Mouse (Mus musculus): Measurements from ENCODE around the gene Gemin4. TPM values are rescaled to one million over a fixed set of nuclear protein-coding genes. Genes with fewer than 3 reads are reported as not detected.

Gene Gemin4
- 26.1 and 34.0 TPM in 2 replicates for total RNA-seq (2012; rRNA removed)

DNA sequence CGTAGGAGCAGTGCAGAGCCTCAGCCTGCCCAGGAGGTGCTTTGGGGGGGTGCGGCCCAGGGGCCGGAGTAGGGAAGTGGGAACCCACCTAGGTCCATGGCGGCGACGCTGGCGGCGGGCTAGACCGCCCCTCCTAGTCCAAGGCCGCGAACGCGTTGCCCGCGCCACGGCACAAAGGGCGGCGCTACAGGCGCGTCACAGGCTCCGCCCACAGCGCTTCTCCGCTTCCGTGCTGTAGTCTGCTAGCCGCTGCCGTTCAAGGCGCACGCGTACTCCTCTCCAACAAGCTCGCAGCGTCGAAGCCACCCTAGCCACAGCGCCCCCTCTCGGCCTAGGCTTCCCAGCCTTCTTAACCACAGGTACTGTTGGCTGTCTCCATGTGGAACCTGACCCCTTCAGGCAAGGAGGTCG is at the start of gene Gemin4, which contains the start of gene Dbil5:
Gene Gemin4 (minus strand): TSS at position 275 of the 411 bp plus-strand sequence.
Gene Dbil5 (plus strand): TSS at position 219 of the 411 bp plus-strand sequence.
- H3K4me3 ChIP-seq (ENCODE audit: insufficient read depth in 1 of 2, low read depth in 1 of 2, low read length in 2 of 2, poor library complexity in 1 of 2, severe bottlenecking in 1 of 2), result peak within 1 kb of the TSS; percentile 75 to 94
- H3K9ac ChIP-seq (ENCODE audit: insufficient read depth, low read depth, low read length, poor library complexity, severe bottlenecking), result peak within 1 kb of the TSS; percentile 98
- no peak for TF ChIP-seq ZNF384 (IDR thresholded peaks at IDR 0.05; ENCODE audit: low read depth, low read length)
- peak; percentile 62; the same call in 1 of the 2 replicates for TF ChIP-seq HCFC1 (IDR thresholded peaks at IDR 0.05; ENCODE audit: borderline replicate concordance, insufficient read depth, low read length)
- DNase-seq (ENCODE audit: low read depth, low spot score), result peak; percentile 99
- in situ Hi-C loops (cut with MboI; ENCODE audit: low sequenced_read_pairs in 2 of 2, unreplicated experiment in 2 of 2), result no loop called here
- H3K4me1 ChIP-seq (ENCODE audit: control insufficient read depth in 2 of 2, insufficient read depth in 2 of 2, low read length in 2 of 2, poor library complexity in 1 of 2), result peaks cover 0 to 6% of the 10 kb centered on the region in 2 experiments; a peak in 1 of 4 replicates
- H3K27ac ChIP-seq (ENCODE audit: insufficient read depth, low read depth, low read length, poor library complexity, severe bottlenecking), result peak within 1 kb of the TSS; percentile 88
- H3K9me3 ChIP-seq (ENCODE audit: control insufficient read depth, insufficient read depth, low read depth, low read length), result no peaks in the 10 kb centered on the region
- peaks cover 26% of the 10 kb centered on the region for H3K36me3 ChIP-seq (ENCODE audit: control insufficient read depth, insufficient read depth, low read length, poor library complexity, severe bottlenecking)

DNA sequence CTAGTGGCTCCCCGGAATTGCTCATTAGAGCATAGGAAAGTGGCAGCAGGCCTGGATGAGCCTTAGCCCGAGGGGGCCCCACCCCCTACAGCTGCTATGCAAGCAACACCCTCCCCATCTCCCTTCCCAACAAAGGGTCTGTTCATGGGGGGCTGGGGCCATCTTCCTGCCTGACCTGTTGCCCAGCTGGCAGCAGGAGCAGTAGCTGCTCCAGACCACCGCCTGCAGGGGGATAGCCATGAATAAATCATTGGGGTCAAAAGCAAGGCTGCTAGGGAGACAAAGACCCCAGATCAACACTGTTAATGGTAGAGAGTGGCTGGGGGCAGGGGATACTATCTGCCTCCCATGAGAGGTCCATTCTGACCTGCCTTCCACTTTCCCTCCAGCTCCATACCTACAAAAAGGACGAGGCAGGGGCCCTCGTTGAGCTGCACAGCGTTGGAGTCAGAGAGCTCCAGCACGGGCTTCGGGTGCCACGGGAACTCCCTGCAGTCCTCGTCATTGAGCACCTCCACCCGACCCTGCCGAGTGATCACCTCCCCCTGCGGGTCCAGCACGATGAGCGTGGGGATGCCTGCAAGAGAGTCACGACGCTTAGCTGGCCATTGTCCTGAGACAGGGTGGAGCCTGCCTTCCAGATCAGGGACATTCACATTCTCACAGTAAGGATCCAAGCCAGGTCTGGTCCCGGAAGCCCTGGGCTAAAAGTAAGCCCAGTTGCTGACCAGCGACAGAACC is 45.3 kb upstream of the Gemin4 start:
- H3K4me3 ChIP-seq (ENCODE audit: insufficient read depth in 1 of 2, low read depth in 1 of 2, low read length in 2 of 2, poor library complexity in 1 of 2, severe bottlenecking in 1 of 2), result no peak overlapping the region
- H3K9me3 ChIP-seq (ENCODE audit: control insufficient read depth, insufficient read depth, low read depth, low read length), result no peaks in the 10 kb centered on the region
- H3K4me1 ChIP-seq (ENCODE audit: control insufficient read depth in 2 of 2, insufficient read depth in 2 of 2, low read length in 2 of 2, poor library complexity in 1 of 2), result peaks cover 0 to 12% of the 10 kb centered on the region in 2 experiments; a peak in 3 of 4 replicates
- H3K36me3 ChIP-seq (ENCODE audit: control insufficient read depth, insufficient read depth, low read length, poor library complexity, severe bottlenecking), result peaks cover 10% of the 10 kb centered on the region
- no peak overlapping the region for H3K9ac ChIP-seq (ENCODE audit: insufficient read depth, low read depth, low read length, poor library complexity, severe bottlenecking)
- in situ Hi-C loops (cut with MboI; ENCODE audit: low sequenced_read_pairs in 2 of 2, unreplicated experiment in 2 of 2), result no loop called here
- no peak overlapping the region for H3K27ac ChIP-seq (ENCODE audit: insufficient read depth, low read depth, low read length, poor library complexity, severe bottlenecking)
- TF ChIP-seq MAFK (IDR thresholded peaks at IDR 0.05; ENCODE audit: insufficient read depth, low read depth, low read length), result no peak
- no peak for TF ChIP-seq HCFC1 (IDR thresholded peaks at IDR 0.05; ENCODE audit: borderline replicate concordance, insufficient read depth, low read length)
- TF ChIP-seq CHD2 (IDR thresholded peaks at IDR 0.05; ENCODE audit: low read depth, low read length), result no peak
- no peak for TF ChIP-seq ZC3H11A (IDR thresholded peaks at IDR 0.05; ENCODE audit: borderline replicate concordance, low read depth, low read length)
- TF ChIP-seq ZNF384 (IDR thresholded peaks at IDR 0.05; ENCODE audit: low read depth, low read length), result no peak
- DNase-seq (ENCODE audit: low read depth, low spot score), result no peak

DNA sequence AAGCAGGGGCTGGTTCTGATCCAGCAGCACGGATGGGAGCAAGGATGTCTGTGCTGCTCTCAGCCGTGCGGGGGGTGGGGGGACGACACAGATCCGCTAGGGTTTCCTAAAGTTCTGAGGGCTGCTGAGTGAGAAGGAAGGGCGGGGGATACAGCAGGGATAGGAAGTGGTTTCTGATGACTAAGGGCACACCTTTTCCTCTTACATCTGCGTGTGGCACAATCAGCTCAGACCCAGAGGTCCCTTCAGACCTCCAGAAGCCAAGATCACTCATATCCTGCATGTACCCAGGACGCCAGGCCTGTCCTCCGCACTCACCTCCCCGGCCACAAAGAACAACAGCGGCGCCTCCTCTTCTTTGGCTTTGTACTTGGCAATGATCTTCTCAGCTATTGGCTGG is 43.8 kb upstream of the Gemin4 start:
- no peak for TF ChIP-seq ZC3H11A (IDR thresholded peaks at IDR 0.05; ENCODE audit: borderline replicate concordance, low read depth, low read length)
- no peak for TF ChIP-seq CHD2 (IDR thresholded peaks at IDR 0.05; ENCODE audit: low read depth, low read length)
- no peak for TF ChIP-seq HCFC1 (IDR thresholded peaks at IDR 0.05; ENCODE audit: borderline replicate concordance, insufficient read depth, low read length)
- TF ChIP-seq MAFK (IDR thresholded peaks at IDR 0.05; ENCODE audit: insufficient read depth, low read depth, low read length), result no peak
- TF ChIP-seq ZNF384 (IDR thresholded peaks at IDR 0.05; ENCODE audit: low read depth, low read length), result no peak
- H3K4me1 ChIP-seq (ENCODE audit: control insufficient read depth in 2 of 2, insufficient read depth in 2 of 2, low read length in 2 of 2, poor library complexity in 1 of 2), result peaks cover 0 to 12% of the 10 kb centered on the region in 2 experiments; a peak in 3 of 4 replicates
- no peak overlapping the region for H3K9ac ChIP-seq (ENCODE audit: insufficient read depth, low read depth, low read length, poor library complexity, severe bottlenecking)
- in situ Hi-C loops (cut with MboI; ENCODE audit: low sequenced_read_pairs in 2 of 2, unreplicated experiment in 2 of 2), result no loop called here
- no peak for DNase-seq (ENCODE audit: low read depth, low spot score)
- no peak overlapping the region for H3K27ac ChIP-seq (ENCODE audit: insufficient read depth, low read depth, low read length, poor library complexity, severe bottlenecking)
- no peak overlapping the region for H3K4me3 ChIP-seq (ENCODE audit: insufficient read depth in 1 of 2, low read depth in 1 of 2, low read length in 2 of 2, poor library complexity in 1 of 2, severe bottlenecking in 1 of 2)
- H3K9me3 ChIP-seq (ENCODE audit: control insufficient read depth, insufficient read depth, low read depth, low read length), result no peaks in the 10 kb centered on the region
- peaks cover 10% of the 10 kb centered on the region for H3K36me3 ChIP-seq (ENCODE audit: control insufficient read depth, insufficient read depth, low read length, poor library complexity, severe bottlenecking)

DNA sequence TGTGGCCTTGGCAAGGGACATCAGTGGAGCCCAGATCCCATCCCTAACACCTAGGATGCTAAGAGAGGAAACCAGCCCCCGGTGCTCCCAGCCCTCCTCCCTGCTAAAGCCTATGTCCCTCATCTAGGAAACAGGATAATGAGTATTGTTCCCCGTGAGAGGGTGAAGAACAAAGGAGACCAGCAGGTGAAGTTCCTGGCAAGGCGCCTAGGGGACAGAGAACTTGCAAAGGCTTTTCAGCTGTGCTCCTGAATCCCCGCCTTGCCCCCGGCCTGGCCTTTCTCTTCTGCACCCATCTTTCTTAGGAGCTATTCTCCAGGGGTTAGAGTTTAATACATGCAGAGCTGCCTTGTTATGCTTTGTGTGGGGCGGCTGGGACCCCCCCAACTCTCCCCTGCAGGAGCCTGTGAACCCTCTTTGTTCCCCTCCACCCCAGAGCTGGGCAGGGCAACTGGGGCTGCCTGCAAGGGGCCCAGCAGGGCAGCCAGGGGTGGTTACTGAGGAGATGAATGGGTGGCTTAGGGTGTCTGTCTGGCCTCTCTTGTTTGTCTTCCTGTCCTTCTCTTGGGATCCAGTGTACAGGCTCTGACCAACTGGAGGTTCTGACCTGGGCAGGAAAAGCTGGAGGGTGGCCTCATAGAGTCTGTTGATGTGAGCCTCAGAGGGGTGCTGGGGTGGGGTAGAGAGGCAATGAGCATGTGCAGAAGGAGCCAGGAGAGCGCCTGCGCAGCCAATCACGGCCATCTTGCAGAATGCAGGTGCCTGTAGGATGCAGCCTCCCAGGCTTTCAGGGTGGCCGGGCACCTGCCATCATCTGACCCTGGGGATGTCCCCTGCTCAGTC is 43.0 kb upstream of the Gemin4 start:
- in situ Hi-C loops (cut with MboI; ENCODE audit: low sequenced_read_pairs in 2 of 2, unreplicated experiment in 2 of 2), result no loop called here
- H3K27ac ChIP-seq (ENCODE audit: insufficient read depth, low read depth, low read length, poor library complexity, severe bottlenecking), result no peak overlapping the region
- TF ChIP-seq ZNF384 (IDR thresholded peaks at IDR 0.05; ENCODE audit: low read depth, low read length) (no peak), ZC3H11A (IDR thresholded peaks at IDR 0.05; ENCODE audit: borderline replicate concordance, low read depth, low read length) (no peak)
- no peak overlapping the region for H3K9ac ChIP-seq (ENCODE audit: insufficient read depth, low read depth, low read length, poor library complexity, severe bottlenecking)
- no peaks in the 10 kb centered on the region for H3K9me3 ChIP-seq (ENCODE audit: control insufficient read depth, insufficient read depth, low read depth, low read length)
- peaks cover 10% of the 10 kb centered on the region for H3K36me3 ChIP-seq (ENCODE audit: control insufficient read depth, insufficient read depth, low read length, poor library complexity, severe bottlenecking)
- H3K4me1 ChIP-seq (ENCODE audit: control insufficient read depth in 2 of 2, insufficient read depth in 2 of 2, low read length in 2 of 2, poor library complexity in 1 of 2), result peaks cover 0 to 12% of the 10 kb centered on the region in 2 experiments; a peak in 3 of 4 replicates
- DNase-seq (ENCODE audit: low read depth, low spot score), result no peak
- H3K4me3 ChIP-seq (ENCODE audit: insufficient read depth in 1 of 2, low read depth in 1 of 2, low read length in 2 of 2, poor library complexity in 1 of 2, severe bottlenecking in 1 of 2), result no peak overlapping the region
